Mouse (Mus musculus) heart, adult 2 months (tissue): ENCODE measurements around the gene Ppp4r3a.

Experiments used
- CTCF ChIP-seq: fragments of 200-600 bp; IDR thresholded peaks from 2 replicates; pipeline ENCODE4 v1.8.1; 2022; ENCODE audit warnings: antibody characterized with exemption, mild to moderate bottlenecking, moderate library complexity
- EP300 ChIP-seq: fragments of 200-500 bp; IDR thresholded peaks from 2 replicates; pipeline ENCODE4 v1.6.1; 2011; ENCODE audit warnings: low read depth, low read length, control low read depth; ENCODE audit not compliant: insufficient read depth

DNA sequence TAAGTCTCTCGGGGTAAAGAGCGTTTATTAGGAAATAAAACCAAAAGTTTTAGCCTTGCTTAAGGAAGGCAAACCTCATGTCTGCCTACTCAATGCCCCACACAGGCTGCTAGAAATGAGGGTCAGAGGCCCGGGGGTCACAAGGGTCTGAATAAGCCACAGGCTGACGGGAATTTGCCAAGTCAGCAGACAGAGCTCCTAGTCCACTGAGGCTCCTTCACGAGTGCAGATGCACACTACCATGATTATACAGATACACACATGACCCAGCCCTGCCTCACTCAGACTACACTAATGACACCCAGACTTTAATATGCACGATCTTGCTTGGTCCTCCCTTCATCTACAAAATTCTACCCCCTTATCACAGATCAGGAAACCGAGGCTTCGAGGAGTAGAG lies 58.7 kb downstream of the Ppp4r3a start:
- TF ChIP-seq CTCF (no peak), EP300 (no peak)
